Mouse (Mus musculus) megakaryocyte-erythroid progenitor cell, adult 5-6 weeks (primary cell): ENCODE data around the gene Smim8. TPM values are rescaled to one million over a fixed set of nuclear protein-coding genes. Genes with fewer than 3 reads are reported as not detected.
A peak's percentile ranks its signal among the peaks of the same experiment; 100 is the strongest.
"Not testable (repeated sequence)": the region's sequence is repeated elsewhere in the genome, so short reads cannot be mapped to it uniquely, and the experiment has no call there.

ENCODE experiments used
- ATAC-seq: replicated peaks from 2 replicates; pipeline ENCODE4 v1.8.0; 2016; ENCODE audit warnings: mild to moderate bottlenecking, inconsistent platforms; ENCODE audit not compliant: severe bottlenecking, poor library complexity, low FRiP score, low TSS enrichment
- total RNA-seq, 2 experiments: library from RNA; stranded (forward) in 1 of 2; stranded (reverse) in 1 of 2; fragments of 200-1000, 215-1000 nt in 1 of 2; fragments of >200 nt in 1 of 2; fragmentation: Nextera tagmentation in 1 of 2; gene quantifications; 2 replicates each; pipeline ENCODE4 v1.2.3; 2014 to 2017

Gene Smim8
- 48.8 and 60.4 TPM in 2 replicates for total RNA-seq (2014; fragmentation: Nextera tagmentation)
- 38.2 and 62.6 TPM in 2 replicates for total RNA-seq (2017)

DNA sequence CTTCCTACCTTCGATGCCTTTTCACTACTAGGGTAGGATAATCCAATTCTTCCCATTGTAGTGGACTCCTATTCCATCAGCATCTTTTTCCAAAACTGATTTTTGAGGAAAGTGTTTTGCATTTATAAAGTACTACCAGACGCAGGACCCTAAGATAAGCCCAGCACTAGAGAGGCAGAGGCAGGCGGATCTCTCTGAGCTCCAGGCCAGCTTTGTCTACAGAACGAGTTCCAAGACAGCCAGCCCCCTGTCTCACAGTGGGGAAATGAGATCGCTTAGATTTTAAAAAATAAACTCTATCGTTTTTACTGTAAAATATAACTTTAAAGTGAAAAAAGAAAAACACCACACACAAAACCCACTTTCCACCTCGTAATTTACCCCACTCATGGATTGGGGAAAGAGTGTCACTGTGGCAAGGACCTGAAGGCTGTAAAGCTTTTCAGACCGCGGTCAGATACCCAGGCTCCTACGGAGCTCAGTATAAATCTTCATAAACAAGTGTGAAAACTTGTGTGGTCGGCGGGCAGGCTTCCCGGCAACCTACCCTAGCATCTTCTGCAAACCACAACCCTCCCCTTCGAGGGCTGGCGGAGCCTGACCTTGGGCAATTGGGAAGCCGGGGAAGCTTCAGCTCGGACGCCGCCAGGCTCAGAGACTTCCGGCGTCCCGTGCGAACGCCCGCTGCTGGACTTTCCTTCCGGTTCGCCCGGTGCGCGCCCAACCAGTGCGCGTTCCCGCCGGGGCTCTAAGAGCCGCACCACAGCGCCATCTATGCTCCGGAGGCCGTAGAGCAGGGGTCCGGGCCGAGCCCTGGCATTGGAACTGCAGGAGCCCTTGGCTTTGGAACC is at the start of gene Smim8:
Smim8 (minus strand) TSS at position 747 of the 851 bp plus-strand sequence.
- ATAC-seq = peak; percentile 93

DNA sequence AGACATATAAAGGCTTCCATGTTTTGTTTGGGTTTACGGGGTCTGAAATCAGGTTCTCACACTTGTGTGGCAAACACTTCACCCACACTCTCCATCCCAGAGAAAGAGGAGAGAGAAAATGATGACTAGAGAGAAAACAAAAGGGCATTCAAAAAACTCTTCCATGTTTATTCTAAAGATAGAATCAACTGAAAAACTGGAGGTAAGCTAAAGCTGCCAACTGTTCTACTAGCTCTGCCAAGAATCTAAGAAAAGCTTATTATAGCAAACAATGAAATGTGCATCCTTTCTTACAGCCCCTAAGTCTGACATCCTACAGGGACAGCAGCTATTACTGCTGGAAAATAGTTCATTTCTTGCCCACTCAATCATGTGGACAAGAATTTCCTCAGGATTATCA is 45.7 kb upstream of the Smim8 start:
- ATAC-seq = no peak

DNA sequence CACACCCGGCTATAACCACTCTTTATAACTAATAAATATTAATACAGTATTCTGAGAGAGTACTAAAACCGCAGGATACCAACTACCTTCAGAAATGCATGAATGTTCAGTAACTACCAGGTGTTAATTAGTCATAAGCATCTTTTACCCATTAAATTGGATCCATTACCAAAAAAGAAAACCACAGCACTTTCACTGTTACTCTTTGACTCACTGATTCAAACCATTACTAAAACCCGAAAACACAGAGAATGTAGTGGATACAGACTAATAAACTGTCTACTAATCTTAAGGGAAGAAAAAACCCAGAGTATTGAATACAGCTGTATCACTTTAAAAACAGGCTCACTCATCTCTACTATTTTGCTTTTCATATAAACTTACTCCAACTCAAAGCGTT is 41.7 kb upstream of the Smim8 start:
- ATAC-seq = no peak

DNA sequence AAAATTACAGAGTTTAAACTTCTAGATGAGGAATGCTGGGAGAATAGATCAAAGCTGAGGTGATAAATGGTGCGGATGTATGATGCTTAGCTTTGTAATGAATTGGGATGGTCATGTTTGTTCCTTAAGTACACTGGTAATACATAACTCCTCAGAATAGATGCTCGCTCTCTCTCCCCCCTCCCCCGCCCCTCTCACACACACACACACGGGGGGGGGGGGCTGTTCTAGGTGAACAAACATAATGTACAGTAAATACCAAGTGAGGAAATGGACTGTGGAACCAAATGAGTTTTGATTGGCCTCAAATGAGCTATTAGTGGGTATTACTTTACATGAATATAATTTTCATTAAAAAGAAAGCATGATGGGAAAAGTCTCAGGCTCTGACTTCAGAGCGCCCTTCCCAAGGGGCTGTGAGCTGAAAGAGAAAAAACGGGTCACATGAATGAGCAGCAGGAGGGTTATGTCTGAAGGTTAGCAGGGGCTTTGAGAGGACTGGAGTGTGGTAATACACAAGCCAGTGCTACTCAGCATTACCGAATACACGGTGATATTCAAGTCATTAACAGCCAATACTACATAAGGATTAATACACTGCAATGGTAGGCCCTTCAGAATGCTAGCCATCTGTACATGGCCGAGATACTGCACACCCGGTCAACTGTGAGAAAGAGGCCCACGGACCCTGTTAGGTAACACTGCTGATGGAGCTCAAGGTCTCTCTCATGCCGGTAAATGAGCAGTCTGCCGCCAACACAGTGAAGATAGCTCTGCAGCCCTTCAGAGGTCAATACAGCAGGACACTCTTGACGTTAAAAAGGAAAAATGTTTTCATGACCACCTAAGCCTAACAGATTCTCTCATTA is 23.2 kb upstream of the Smim8 start:
- ATAC-seq = no peak

DNA sequence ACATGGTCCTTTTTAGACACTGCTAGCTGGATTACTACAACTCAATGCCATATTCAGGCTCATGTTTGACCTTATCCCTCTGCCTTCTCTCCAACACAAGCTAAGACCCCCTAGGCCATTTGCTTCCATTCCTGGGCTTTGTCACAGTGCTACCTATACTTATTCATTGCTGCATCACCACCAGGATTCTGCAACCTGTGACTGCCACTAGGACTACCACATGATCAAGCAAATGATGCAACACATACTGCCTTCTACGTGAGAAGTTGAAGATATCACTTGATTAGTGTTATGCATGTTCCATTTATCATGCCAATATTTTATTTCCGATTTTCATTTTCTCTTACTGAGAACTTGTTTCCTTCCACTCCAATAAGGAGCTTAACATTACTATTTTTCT is 19.8 kb upstream of the Smim8 start:
- no peak for ATAC-seq

DNA sequence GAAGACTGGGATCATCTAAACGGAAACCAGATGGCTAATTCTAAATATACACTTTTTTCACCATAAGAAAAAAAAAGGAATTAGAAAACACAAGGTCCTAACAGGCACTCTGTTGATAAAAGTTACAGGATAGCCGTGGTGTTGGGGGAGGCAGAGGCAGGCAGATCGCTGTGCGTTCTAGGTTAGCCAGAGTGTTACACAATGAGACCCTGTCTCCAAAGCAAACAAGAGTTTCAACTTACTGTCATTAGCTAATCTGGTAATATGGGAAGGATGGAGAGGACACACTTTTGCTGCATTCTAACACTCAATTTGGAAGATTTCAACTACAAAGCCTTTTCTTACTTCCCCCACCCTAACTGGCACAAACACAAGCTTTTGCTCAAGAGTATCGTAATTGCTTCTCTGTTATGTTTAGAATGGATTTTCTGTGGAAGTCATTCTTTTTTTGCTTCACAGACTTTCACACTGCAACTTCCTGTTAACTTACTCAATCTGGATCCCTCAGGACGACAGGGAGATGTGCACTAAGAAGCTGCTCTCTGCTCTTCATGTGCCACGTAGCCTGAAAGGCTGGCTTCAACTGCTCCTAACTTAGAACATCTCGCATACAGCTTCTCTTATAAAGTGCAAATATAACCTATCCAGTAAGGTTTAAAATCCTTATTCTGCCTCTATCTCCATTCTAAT is 19.2 kb upstream of the Smim8 start:
- no peak for ATAC-seq

DNA sequence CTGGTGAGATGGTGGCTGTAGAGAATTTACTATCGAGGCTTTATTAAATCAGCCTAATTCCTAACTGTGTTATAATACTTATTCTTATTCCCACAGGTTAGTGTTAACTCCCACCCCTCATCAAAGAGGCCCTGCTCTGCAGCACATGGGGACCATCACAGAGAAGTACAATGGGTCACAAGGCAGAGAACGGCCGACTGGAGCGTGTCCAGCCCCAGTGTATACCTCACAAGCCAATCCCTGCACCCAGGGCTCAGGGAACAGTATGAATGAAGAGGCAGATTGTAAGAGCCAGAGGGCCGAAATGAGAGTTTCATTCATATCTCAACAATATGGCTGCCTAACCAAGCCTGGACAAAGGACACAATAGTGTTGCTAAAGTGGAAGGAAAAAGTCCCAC is 18.1 kb upstream of the Smim8 start:
- no peak for ATAC-seq

DNA sequence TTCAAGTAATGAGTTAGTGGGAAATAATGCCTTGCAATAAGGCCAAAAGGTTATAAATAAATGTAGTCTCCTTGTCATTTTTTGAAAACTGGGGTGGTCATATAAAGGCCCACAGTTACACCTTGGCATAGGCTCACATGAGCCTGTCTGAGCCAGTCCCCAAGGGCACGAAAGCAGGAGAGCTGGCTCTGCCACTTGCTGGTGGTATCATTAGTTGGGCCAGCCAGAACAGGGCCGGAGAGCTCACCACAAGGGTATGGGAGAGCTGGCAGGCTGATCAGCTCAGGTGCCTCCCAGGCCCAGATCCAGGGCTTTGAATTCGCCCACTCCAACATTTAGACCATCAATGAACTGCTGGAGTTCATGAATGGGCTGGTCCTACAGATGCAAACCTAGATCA is 8.3 kb upstream of the Smim8 start:
- ATAC-seq = no peak

DNA sequence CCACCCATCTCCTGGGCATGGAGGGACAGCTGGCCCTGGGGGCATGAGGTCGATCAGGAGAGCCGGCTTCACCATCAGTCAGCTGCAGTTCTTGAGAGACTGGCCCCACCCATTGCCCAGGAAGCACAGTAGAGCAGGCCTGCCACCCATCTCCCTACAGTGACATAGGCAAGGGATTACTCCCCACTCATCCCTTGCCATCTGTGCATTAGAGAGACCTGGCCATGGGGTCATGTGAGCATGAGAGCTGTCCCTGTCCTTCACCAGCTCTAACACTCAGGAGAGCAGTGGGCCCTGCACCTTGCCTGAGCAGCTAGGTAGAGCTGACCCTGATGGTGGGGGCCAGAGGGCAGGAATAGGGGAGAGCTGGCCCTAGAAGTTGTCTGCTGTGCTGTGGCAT is 7.4 kb upstream of the Smim8 start:
- ATAC-seq = no peak

DNA sequence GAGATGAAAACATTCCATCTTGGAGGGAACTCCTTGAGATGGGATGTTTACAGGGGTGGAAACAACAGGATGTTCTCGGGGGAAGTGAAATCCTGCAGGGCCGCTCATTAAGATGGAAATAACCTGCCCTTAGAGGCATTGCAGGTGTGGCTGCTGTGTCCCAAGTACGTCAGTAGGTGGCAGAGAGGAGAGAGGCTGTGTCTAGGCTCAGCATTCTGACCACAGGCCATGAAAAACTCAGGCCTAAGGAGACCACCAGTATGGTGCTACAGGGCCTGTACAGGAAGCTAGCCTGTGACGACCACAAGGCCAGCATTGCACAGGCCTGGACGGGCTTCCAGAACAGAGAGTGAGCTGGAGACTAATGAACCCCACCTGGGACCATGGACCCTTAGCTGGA is 6.6 kb upstream of the Smim8 start:
- 0 out of 2 replicates have a peak, but pooled peaks have one; percentile 28 for ATAC-seq

DNA sequence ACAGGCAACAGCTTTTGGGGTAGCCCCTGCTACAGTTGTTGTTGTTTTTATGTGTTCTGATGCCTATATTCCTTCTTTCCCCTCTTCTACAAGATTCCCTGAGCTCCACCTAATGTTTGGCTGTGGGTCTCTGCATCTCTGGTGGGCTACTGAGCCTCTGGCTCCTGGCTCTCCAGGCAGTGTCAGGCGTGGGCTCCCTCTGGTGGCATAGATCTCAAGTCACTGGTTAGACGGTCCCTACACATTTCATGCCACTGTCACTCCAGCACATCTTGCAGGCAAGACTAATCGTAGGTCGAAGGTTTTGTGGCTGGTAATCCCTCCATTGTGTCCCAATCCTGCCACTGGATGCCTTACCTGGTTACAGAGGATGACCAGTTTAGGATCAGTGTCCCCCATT is 4.5 kb upstream of the Smim8 start:
- ATAC-seq = no peak

DNA sequence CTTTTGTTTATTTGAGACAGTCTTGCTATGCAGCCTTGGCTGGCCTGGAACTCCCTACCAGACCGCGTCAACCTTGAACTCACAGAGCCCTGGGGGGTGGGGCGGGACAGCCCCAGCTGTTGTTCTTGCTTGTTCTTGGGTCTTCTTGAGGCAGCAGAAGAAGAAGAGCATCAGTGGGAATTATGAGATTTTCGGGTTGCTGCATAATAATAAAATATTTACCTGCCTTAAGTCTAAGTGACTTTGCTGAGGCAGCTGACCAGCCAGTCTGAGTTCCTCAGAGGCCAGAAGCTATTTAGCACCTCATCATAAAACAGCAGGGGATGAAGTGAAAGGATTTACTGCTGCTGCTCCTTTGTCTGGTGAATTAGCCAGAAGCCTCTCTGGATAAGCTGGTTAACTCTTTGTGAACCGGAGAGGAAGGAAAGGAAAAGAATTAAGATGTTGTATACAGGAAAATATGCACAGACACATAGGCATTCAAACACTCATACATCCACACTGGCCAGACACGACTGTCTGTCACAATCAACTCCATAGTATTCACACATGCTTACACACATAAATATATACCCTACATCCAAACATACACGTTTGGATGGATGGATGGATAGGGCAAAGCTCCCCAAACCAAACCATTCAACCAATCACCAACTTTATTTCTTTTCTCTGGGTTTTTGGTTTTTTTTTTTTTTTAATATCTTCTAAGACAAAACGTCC is 6.4 kb downstream of the Smim8 start:
- no peak for ATAC-seq

DNA sequence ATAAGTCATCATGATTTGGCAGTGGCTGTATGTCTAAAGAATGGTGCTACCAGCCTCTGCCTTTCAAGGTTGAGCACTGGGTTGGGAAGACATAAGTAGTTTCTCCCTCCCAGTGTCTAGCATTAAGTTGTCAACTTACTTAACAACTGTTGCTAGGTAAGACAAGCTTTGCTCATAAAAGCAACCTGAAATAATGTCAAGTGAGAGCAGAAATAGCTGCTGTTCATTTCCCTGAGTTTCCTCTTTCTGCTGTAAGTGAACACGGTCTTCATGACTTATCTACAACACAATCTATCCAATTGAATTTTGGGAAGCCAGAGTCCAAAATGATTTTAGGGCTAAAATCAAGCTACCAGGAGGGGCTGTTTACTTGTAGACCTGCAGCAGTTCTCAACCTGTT is 22.1 kb downstream of the Smim8 start, which contains the start of gene Gm136:
Gm136 (minus strand) TSS at position 101 of the 400 bp plus-strand sequence.
- ATAC-seq = no peak

DNA sequence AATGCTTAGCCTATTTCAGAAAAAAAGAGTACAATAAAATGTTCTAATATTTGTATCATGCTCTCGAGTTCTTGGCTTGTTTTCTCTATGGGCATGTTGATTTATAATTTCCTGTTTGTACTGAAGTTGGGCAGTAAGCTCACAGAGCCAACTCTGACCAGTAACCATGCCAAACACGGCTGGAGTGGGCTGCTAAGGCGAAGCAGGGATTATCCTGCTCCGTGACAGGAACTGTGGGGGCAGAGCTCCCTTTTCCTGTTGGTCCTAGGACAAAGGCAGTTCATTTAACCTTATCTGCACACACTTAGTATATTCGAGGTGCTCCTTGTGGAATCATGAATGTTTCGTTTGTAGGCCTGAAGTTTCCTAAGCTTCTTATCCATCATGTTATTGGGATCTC is 29.0 kb downstream of the Smim8 start:
- ATAC-seq = no peak

DNA sequence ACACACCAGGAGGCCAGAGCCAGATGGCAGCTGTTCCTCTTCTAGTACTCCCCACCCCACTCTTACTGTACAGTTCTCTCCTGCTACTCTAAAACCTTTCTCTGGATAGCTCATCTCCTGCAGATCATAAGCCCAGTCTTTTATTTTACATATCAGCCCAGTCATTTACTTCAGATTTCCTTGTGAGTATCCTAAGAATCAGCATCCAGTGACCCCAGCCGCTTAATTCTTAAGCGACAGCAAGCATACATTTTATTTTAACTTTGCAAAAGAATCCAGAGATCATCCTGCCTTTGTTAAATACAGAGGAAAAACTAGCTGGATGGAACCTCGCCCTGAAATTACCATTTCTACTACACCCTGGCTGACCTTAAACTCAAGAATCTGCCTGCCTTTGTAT is 43.8 kb downstream of the Smim8 start:
- no peak for ATAC-seq

DNA sequence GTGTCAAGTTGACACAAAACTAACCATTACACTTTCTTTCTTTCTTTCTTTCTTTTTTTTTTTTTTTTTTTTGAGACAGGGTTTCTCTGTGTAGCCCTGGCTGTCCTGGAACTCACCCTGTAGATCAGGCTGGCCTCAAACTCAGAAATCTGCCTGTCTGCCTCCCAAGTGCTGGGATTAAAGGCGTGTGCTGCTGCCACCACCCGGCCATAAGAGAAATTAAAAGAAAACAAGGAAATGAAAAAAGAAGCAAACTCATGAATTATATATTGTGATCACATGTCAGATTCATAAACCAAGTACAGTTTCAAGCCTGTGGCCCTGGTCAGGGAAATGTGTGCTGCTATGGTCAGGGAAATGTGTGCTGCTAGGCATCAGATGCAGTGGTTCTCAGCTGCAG is 44.8 kb downstream of the Smim8 start:
- not testable (repeated sequence) for ATAC-seq

DNA sequence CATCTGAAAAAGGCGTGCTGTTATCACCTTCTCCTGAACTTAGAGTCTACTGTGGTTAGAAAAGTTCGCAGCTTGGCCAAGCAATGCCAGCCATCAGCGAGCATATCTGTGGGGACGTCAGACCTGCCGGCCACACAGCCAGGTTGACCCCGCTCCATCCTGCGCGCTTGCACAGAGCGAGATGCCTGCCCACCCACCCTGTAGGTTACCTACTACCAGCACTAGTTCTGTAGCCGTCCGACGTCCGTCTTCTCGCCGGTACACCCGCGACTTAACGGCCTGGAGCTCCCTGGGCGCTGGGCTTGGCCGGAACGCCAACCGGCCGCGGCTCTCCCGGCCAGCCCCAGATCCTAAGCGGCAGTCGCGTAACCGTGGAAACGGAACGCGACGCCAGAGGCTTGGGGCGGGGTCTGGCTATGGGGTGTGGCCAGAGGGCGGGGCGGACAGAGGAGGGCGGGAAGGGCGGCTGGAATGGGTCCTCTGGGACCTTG is 48.3 kb downstream of the Smim8 start, which contains the start of gene Cfap206:
Cfap206 (minus strand) TSS at position 356 of the 491 bp plus-strand sequence.
- ATAC-seq = peak; percentile 98

DNA sequence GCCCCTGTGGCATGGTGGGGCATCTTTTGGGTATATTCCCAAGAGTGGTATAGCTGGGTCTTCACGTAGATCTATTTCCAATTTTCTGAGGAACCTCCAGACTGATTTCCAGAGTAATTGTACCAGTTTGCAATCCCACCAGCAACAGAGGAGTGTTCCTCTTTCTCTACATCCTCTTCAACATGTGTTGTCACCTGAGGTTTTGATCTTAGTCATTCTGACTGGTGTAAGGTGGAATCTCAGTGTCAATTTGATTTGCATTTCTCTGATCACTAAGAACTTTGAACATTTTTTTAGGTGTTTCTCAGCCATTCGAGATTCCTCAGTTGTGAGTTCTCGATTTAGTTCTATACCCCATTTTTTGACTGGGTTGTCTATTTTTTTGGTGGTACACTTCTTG is 52.5 kb downstream of the Smim8 start:
- ATAC-seq = not testable (repeated sequence)

DNA sequence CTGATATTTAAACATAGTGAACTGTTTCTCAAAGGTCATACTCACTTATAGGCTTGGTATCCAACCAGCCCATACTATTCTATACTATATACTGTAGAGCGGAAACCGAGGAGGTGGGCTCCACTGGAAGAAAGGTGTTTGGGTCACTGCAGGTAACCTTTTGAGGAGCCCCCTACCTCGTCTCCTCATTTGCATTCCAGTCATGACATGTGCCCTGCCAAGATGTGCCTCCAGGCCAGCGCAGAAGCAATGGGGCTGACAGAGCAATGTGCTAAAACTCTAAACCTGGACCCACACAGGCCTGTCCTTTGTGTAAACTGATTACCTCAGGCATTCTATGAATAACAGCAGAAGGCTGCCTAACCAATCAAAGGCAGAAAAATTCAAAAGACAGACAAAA is 53.9 kb downstream of the Smim8 start:
- ATAC-seq = no peak
